Mouse (Mus musculus) heart, embryonic 10.5 days (tissue): ENCODE results near the gene Coq7. TPM values are rescaled to one million over a fixed set of nuclear protein-coding genes. Genes with fewer than 3 reads are reported as not detected.

Source experiments
- DNase-seq: peaks from one replicate; pipeline ENCODE4 v3.0.0-alpha.2; 2017; ENCODE audit warnings: low spot score
- H3K27ac ChIP-seq: fragments of 300-500 bp; sonication (generic); 2 replicates; pipeline ENCODE4 v1.5.1; 2016; ENCODE audit warnings: mild to moderate bottlenecking
- H3K27me3 ChIP-seq: fragments of 300-500 bp; sonication (generic); 2 replicates; pipeline ENCODE4 v1.6.1; 2016; ENCODE audit warnings: mild to moderate bottlenecking; ENCODE audit not compliant: poor library complexity, insufficient read depth, severe bottlenecking
- H3K36me3 ChIP-seq: fragments of 300-500 bp; sonication (generic); 2 replicates; pipeline ENCODE4 v1.6.1; 2016; ENCODE audit warnings: mild to moderate bottlenecking, moderate library complexity
- H3K4me1 ChIP-seq: fragments of 300-500 bp; sonication (generic); 2 replicates; pipeline ENCODE4 v1.6.1; 2016; ENCODE audit warnings: mild to moderate bottlenecking
- H3K4me3 ChIP-seq: fragments of 300-500 bp; sonication (generic); 2 replicates; pipeline ENCODE4 v1.5.1; 2016; ENCODE audit warnings: mild to moderate bottlenecking, moderate library complexity
- H3K9me3 ChIP-seq: fragments of 300-500 bp; sonication (generic); 2 replicates; pipeline ENCODE4 v1.6.1; 2016; ENCODE audit warnings: mild to moderate bottlenecking, moderate library complexity
- WGBS: fragments of 180-500 bp; shearing (Covaris S2); methylation state at CpG from one replicate; pipeline ENCODE4 v1.1.7; 2016; 5-methylcytosine and 5-hydroxymethylcytosine counted together
- polyA plus RNA-seq: library from polyadenylated mRNA; unstranded; fragments of >200 nt; fragmentation: Nextera tagmentation; extraction: Ambion mirVana; gene quantifications from 2 replicates; pipeline ENCODE4 v1.2.1, GENCODE M21; 2016

Coq7 gene
- polyA plus RNA-seq, 1 experiment from 2014 or later = 151 TPM

- 83% methylated on average over 7 of the region's 7 CpGs for WGBS
- Histone ChIP-seq H3K27ac (no peak overlapping the region), H3K4me1 (peaks cover 12% of the 10 kb centered on the region), H3K4me3 (no peak overlapping the region), H3K9me3 (no peaks in the 10 kb centered on the region; the same call in 1 of the 2 replicates), H3K36me3 (no peaks in the 10 kb centered on the region), H3K27me3 (no peaks in the 10 kb centered on the region)
- DNase-seq = no peak
Measured at GRCm38 (mm10) chr7:118475008-118475705, 58.0 kb downstream of the Coq7 start.

DNA sequence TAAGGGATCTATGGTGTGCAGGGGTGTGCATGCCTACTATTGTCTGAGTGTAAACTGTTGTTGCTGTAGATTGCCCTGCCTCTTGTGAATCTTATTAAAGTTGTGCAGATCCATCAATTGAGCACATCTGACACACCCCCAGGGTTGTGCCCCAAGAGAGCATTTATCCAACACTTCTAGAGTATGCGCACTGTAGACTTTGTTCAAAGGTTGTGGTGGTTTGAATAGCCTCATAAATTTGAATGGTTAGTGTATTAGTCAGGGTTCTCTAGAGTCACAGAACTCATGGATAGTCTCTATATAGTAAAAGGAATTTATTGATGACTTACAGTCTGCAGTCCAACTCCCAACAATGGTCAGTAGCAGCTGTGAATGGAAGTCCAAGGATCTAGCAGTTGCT lies 60.3 kb downstream of the Coq7 start:
- 94% methylated on average over 1 of the region's 1 CpGs for WGBS
- no peak overlapping the region for H3K4me3 ChIP-seq
- H3K27me3 ChIP-seq = no peaks in the 10 kb centered on the region
- no peaks in the 10 kb centered on the region; the same call in 1 of the 2 replicates for H3K9me3 ChIP-seq
- H3K36me3 ChIP-seq = no peaks in the 10 kb centered on the region
- H3K27ac ChIP-seq = no peak overlapping the region
- DNase-seq = no peak
- H3K4me1 ChIP-seq = peaks cover 12% of the 10 kb centered on the region

DNA sequence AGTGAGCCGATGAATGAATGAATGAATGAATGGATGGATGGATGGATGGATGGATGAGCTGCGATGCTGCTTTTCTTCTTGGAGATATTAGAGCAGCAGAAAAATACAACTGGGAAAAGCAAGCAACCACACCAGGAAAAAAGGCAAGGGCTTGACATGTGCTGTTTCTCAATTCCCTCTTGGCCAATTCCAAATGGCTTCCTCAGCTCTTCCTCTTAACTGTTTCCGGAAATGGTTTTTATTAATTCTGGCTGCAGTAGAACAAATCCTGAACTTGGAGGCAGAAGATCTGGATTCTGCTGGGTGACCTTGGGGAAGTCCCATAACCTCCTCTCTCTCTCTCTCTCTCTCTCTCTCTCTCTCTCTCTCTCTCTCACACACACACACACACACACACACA lies 65.1 kb downstream of the Coq7 start:
- Histone ChIP-seq H3K4me3 (no peak overlapping the region), H3K4me1 (peaks cover 17% of the 10 kb centered on the region), H3K27ac (no peak overlapping the region), H3K27me3 (no peaks in the 10 kb centered on the region), H3K36me3 (no peaks in the 10 kb centered on the region), H3K9me3 (no peaks in the 10 kb centered on the region)
- WGBS = 82% methylated on average over 3 of the region's 3 CpGs
- no peak for DNase-seq

GRCm38 (mm10) chr7:118464432-118464831 lies 68.7 kb downstream of the Coq7 start:
- WGBS = 48% methylated on average over 4 of the region's 4 CpGs
- Histone ChIP-seq H3K27me3 (no peaks in the 10 kb centered on the region), H3K4me3 (no peak overlapping the region), H3K36me3 (no peaks in the 10 kb centered on the region), H3K9me3 (no peaks in the 10 kb centered on the region), H3K27ac (no peak overlapping the region), H3K4me1 (peaks cover 16% of the 10 kb centered on the region)
- no peak for DNase-seq

DNA sequence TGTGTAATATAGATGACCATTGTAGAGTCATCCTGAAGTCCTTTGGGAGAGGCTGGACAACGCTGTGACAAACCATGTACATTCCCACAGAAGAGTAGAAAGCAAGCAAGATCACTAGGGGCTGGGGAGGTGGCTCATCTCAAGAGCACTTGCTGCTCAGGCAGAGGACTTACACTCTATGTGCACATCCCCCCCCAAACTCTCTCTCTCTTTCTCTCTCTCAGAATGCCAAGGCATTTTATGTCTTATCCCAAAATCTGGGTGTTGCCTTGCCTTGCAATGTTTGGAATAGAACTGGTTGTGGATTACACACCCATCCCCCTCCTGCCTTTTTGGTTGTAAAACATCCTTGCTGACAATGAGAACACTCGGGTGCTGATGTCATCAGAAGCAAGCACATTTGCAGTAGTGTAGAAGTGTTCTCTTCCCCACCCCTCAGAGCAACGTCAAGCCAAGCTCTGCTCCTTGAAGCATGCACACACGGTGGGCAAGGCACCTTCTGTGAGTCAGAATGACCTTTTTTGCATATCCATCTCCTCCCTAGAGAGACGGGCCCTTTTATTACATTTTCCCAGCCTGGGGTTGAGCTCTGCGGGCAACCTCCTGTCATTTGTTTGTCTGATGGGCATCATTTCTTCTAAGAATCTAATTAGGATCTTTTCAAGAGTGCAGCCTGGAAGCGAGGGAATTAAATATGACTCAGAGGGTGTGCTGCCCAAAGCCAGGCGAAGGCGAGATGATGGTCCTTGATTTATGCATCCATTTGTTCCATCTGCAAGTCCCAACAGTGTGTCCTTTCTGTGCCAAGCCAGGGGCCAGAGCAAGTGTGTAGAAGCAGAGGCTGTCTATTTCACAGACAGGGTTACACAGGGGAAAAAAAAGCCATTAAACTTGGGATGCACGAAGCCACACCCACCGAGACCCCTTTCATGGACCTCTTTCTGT lies 70.1 kb downstream of the Coq7 start:
- Histone ChIP-seq H3K27ac (no peak overlapping the region), H3K27me3 (0 out of 2 replicates have a peak, but pooled peaks cover 6% of the 10 kb centered on the region), H3K4me3 (no peak overlapping the region), H3K36me3 (no peaks in the 10 kb centered on the region), H3K9me3 (no peaks in the 10 kb centered on the region), H3K4me1 (peaks cover 14% of the 10 kb centered on the region)
- WGBS = 64% methylated on average over 11 of the region's 11 CpGs
- no peak for DNase-seq

DNA sequence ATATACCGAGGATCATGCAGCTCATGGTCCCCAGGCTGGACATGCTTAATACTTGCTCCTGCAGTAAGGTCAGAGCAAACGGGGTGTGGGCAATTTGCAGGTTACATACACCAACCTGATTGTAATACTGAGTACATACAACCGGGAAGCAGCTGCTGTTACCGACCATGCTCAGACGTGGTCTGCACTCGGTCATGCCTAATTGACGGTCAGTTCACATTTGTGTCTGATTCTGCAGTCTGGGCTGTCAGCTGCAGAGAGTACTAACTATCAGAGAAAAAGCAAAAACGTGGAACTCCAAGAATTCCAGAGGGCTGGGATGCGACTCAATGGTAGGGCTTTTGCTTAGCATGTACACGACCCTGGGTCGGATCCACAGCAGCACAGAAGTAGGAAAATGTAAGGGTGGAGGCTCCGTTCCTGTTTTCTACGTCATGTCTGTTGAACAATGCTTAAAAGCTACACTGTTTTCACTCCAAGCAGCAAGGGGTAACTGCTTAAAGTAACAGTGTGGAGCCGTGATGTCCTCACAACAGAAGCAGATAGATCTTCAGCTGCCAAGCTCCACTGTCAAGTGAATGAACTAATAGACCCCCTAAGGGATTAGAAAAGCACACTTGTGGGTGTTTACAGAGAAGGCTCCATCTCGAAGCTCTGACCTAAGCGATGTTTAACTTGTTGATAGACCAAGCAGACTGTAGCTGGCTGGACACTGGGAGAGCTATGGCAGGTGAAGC lies 71.6 kb downstream of the Coq7 start:
- Histone ChIP-seq H3K27me3 (0 out of 2 replicates have a peak, but pooled peaks cover 10% of the 10 kb centered on the region), H3K4me3 (no peak overlapping the region), H3K27ac (no peak overlapping the region), H3K4me1 (peaks cover 10% of the 10 kb centered on the region), H3K36me3 (no peaks in the 10 kb centered on the region), H3K9me3 (no peaks in the 10 kb centered on the region)
- no peak for DNase-seq
- WGBS = 58% methylated on average over 16 of the region's 16 CpGs

Other genes starting within 250 kb of the Coq7 start
- 0.74 and 1.3 TPM in 2 replicates for gene Syt17, start 85.1 kb downstream of the Coq7 start, polyA plus RNA-seq
- 1.6 and 2.2 TPM in 2 replicates for gene Itpripl2, start 41.4 kb downstream of the Coq7 start, polyA plus RNA-seq
- 2.1 and 2.8 TPM in 2 replicates for gene Tmc7, start 51.4 kb upstream of the Coq7 start, polyA plus RNA-seq
- gene Tmc5, start 63.9 kb upstream of the Coq7 start, polyA plus RNA-seq = 0.05 TPM in 1 of 2 replicates, not detected in the other
- 64.6 and 64.9 TPM in 2 replicates for gene Gde1, start 172.4 kb upstream of the Coq7 start, polyA plus RNA-seq
- 10.2 and 11.3 TPM in 2 replicates for gene Ccp110, start 179.2 kb upstream of the Coq7 start, polyA plus RNA-seq
- 52.3 and 56.3 TPM in 2 replicates for gene Vps35l, start 206.9 kb upstream of the Coq7 start, polyA plus RNA-seq